Comparison of ENCODE assay signal across 34 mouse cellular contexts in the genomic region with DNA sequence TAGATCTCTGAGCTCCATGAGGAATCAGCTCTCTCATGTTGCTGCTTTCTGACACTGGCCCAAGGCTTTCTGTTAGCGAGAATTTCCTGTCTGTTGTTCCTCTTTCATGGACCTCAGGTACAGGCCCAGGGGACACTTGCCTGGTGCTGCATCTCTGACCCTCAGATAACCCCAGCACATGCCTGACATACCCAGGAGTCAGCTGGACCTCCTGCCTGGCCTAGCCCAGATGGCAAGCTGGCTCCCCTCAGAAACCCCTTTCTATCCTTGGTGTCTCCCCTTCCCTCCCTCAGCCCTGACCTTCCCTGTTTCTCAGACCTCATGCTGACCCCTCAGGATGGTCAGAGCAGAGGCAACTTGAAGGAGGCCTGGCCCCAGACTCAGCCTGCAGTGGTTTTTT. TPM values are rescaled to one million over a fixed set of nuclear protein-coding genes. Genes with fewer than 3 reads are reported as not detected.
DNase-seq lines count a peak whose midpoint lies in the region; ATAC-seq and TF ChIP-seq lines count a peak whose summit lies in the region.
"Had no signal": no experiment of that assay in that cellular context is flagged by ENCODE, and none has a peak within 500 bp of the region (broad histone marks: within the 10 kb centered on the region; RNA-seq: fewer than 3 reads in every experiment).

No protein-coding gene starts in this region.

- H3K27me3 ChIP-seq in forebrain, embryonic 13.5 days, result no peaks in the 10 kb centered on the region
- no peaks in the 10 kb centered on the region for H3K27me3 ChIP-seq in forebrain, embryonic 15.5 days
- H3K27me3 ChIP-seq in midbrain, embryonic 10.5 days (ENCODE audit: low read depth, poor library complexity, severe bottlenecking), result peaks cover 26% of the 10 kb centered on the region
- no peaks in the 10 kb centered on the region for H3K27me3 ChIP-seq in midbrain, postnatal 0 days (ENCODE audit: insufficient read depth, low read length)
- no peaks in the 10 kb centered on the region for H3K27me3 ChIP-seq in neural tube, embryonic 13.5 days
- no peaks in the 10 kb centered on the region for H3K27me3 ChIP-seq in kidney, embryonic 15.5 days
- H3K27me3 ChIP-seq: limb, embryonic 12.5 days; liver, embryonic 15.5 days had no signal

- peak overlapping the region; percentile 75; the same call in 1 of the 2 replicates for H3K27ac ChIP-seq in forebrain, embryonic 13.5 days
- H3K27ac ChIP-seq in forebrain, embryonic 15.5 days (replicated peaks), result no peak overlapping the region
- peak overlapping the region; percentile 90 for H3K27ac ChIP-seq in midbrain, embryonic 10.5 days (replicated peaks)
- no peak overlapping the region for H3K27ac ChIP-seq in midbrain, postnatal 0 days (ENCODE audit: low read depth, low read length)
- 0 out of 2 replicates have a peak overlapping the region, but pooled peaks have one; percentile 70 for H3K27ac ChIP-seq in neural tube, embryonic 13.5 days (replicated peaks)
- H3K27ac ChIP-seq in kidney, embryonic 15.5 days, result no peak overlapping the region
- H3K27ac ChIP-seq: limb, embryonic 12.5 days; liver, embryonic 15.5 days had no signal

- H3K4me1 ChIP-seq in forebrain, embryonic 13.5 days, result peaks cover 35% of the 10 kb centered on the region
- peaks cover 28% of the 10 kb centered on the region for H3K4me1 ChIP-seq in forebrain, embryonic 15.5 days
- peaks cover 38% of the 10 kb centered on the region for H3K4me1 ChIP-seq in midbrain, embryonic 10.5 days
- no peaks in the 10 kb centered on the region for H3K4me1 ChIP-seq in midbrain, postnatal 0 days (ENCODE audit: insufficient read depth, low read length)
- H3K4me1 ChIP-seq in neural tube, embryonic 13.5 days (replicated peaks), result peaks cover 38% of the 10 kb centered on the region
- peaks cover 7% of the 10 kb centered on the region for H3K4me1 ChIP-seq in kidney, embryonic 15.5 days
- H3K4me1 ChIP-seq: limb, embryonic 12.5 days; liver, embryonic 15.5 days had no signal

- 58% methylated on average over 1 of the region's 1 CpGs for WGBS in forebrain, embryonic 13.5 days
- WGBS in forebrain, embryonic 15.5 days, result 91% methylated on average over 1 of the region's 1 CpGs
- 65% methylated on average over 1 of the region's 1 CpGs for WGBS in midbrain, embryonic 10.5 days
- WGBS in midbrain, postnatal 0 days, result 63% methylated on average over 1 of the region's 1 CpGs
- WGBS in neural tube, embryonic 13.5 days, result 81% methylated on average over 1 of the region's 1 CpGs
- 58% methylated on average over 1 of the region's 1 CpGs for WGBS in kidney, embryonic 15.5 days

- no peaks in the 10 kb centered on the region for H3K36me3 ChIP-seq in forebrain, embryonic 13.5 days (ENCODE audit: poor library complexity, severe bottlenecking)
- no peaks in the 10 kb centered on the region for H3K36me3 ChIP-seq in forebrain, embryonic 15.5 days
- H3K36me3 ChIP-seq in midbrain, embryonic 10.5 days, result no peaks in the 10 kb centered on the region
- no peaks in the 10 kb centered on the region for H3K36me3 ChIP-seq in midbrain, postnatal 0 days (ENCODE audit: insufficient read depth, low read length)
- H3K36me3 ChIP-seq in neural tube, embryonic 13.5 days, result no peaks in the 10 kb centered on the region
- no peaks in the 10 kb centered on the region for H3K36me3 ChIP-seq in kidney, embryonic 15.5 days
- H3K36me3 ChIP-seq: limb, embryonic 12.5 days; liver, embryonic 15.5 days had no signal

- DNase-seq in midbrain, embryonic 10.5 days (ENCODE audit: low spot score), result no peak
- no peak for DNase-seq in midbrain, postnatal 0 days (ENCODE audit: low spot score)
- DNase-seq in neural tube, embryonic 10.5 days (ENCODE audit: extremely low spot score, low spot score), result no peak
- DNase-seq: adrenal gland, adult 2 months; adrenal gland, postnatal 36 days; B cell, adult 2 months; cerebellum, adult 18-20 months; gastrocnemius, postnatal 36 days; heart, adult 18-20 months; heart, postnatal 36 days; kidney, adult 9 months; kidney, postnatal 14 days; layer of hippocampus, adult 9-11 months; lung, embryonic 14.5 days; lung, postnatal 14 days; thymus, adult 2 months; thymus, postnatal 36 days had no signal

- H3K9ac ChIP-seq in forebrain, embryonic 13.5 days, result no peak overlapping the region
- no peak overlapping the region for H3K9ac ChIP-seq in forebrain, embryonic 15.5 days (replicated peaks)
- H3K9ac ChIP-seq in midbrain, postnatal 0 days (replicated peaks; ENCODE audit: low read length, poor library complexity, severe bottlenecking), result no peak overlapping the region
- no peak overlapping the region for H3K9ac ChIP-seq in neural tube, embryonic 13.5 days
- no peak overlapping the region for H3K9ac ChIP-seq in kidney, embryonic 15.5 days
- H3K9ac ChIP-seq: limb, embryonic 12.5 days; liver, embryonic 15.5 days; lung, embryonic 14.5 days had no signal

- no peak for ATAC-seq in forebrain, embryonic 13.5 days
- no peak for ATAC-seq in forebrain, embryonic 15.5 days (replicated peaks)
- ATAC-seq in midbrain, postnatal 0 days (ENCODE audit: low FRiP score), result no peak
- no peak for ATAC-seq in neural tube, embryonic 13.5 days (ENCODE audit: low read depth)
- no peak for ATAC-seq in kidney, embryonic 15.5 days (replicated peaks; ENCODE audit: low FRiP score)
- ATAC-seq: activated CD4-positive, CD25-positive, alpha-beta regulatory T cell, adult 4 months; intestine, postnatal 0 days had no signal

- no peak overlapping the region for H3K4me3 ChIP-seq in forebrain, embryonic 13.5 days
- no peak overlapping the region for H3K4me3 ChIP-seq in forebrain, embryonic 15.5 days
- H3K4me3 ChIP-seq in midbrain, embryonic 10.5 days, result no peak overlapping the region
- H3K4me3 ChIP-seq in midbrain, postnatal 0 days (ENCODE audit: low read depth, low read length), result no peak overlapping the region
- H3K4me3 ChIP-seq in neural tube, embryonic 13.5 days, result no peak overlapping the region
- H3K4me3 ChIP-seq in kidney, embryonic 15.5 days (replicated peaks), result no peak overlapping the region
- H3K4me3 ChIP-seq: erythroblast, embryonic 14.5 days; limb, embryonic 12.5 days; liver, embryonic 15.5 days had no signal

- no peaks in the 10 kb centered on the region for H3K9me3 ChIP-seq in forebrain, embryonic 13.5 days (replicated peaks)
- H3K9me3 ChIP-seq in forebrain, embryonic 15.5 days, result no peaks in the 10 kb centered on the region
- no peaks in the 10 kb centered on the region for H3K9me3 ChIP-seq in midbrain, embryonic 10.5 days (replicated peaks)
- no peaks in the 10 kb centered on the region for H3K9me3 ChIP-seq in midbrain, postnatal 0 days (ENCODE audit: low read length)
- no peaks in the 10 kb centered on the region for H3K9me3 ChIP-seq in neural tube, embryonic 13.5 days
- H3K9me3 ChIP-seq in kidney, embryonic 15.5 days (replicated peaks), result no peaks in the 10 kb centered on the region
- H3K9me3 ChIP-seq: limb, embryonic 12.5 days; liver, embryonic 15.5 days had no signal

- no peak for TF ChIP-seq CTCF in midbrain, postnatal 0 days (IDR thresholded peaks at IDR 0.05)

- H3K4me2 ChIP-seq in forebrain, embryonic 13.5 days, result no peak overlapping the region
- no peak overlapping the region for H3K4me2 ChIP-seq in forebrain, embryonic 15.5 days (replicated peaks)
- no peak overlapping the region for H3K4me2 ChIP-seq in midbrain, postnatal 0 days (ENCODE audit: low read depth, low read length, poor library complexity, severe bottlenecking)
- H3K4me2 ChIP-seq in neural tube, embryonic 13.5 days, result no peak overlapping the region
- no peak overlapping the region for H3K4me2 ChIP-seq in kidney, embryonic 15.5 days
- H3K4me2 ChIP-seq: heart, embryonic 11.5 days; limb, embryonic 12.5 days; liver, embryonic 15.5 days; lung, embryonic 14.5 days had no signal

RNA-seq across cellular contexts. Expression of a gene that starts 3.7 kb away (rescaled TPM):
- not detected in 2 replicates for polyA plus RNA-seq in forebrain, embryonic 13.5 days (2015; fragmentation: Nextera tagmentation; extraction: Ambion mirVana)
- 0.14 TPM in 1 of 2 replicates, not detected in the other for polyA plus RNA-seq in forebrain, embryonic 15.5 days (2015; fragmentation: Nextera tagmentation; extraction: Ambion mirVana)
- polyA plus RNA-seq in midbrain, embryonic 10.5 days (2016; fragmentation: Nextera tagmentation; extraction: Ambion mirVana), result not detected in 2 replicates
- total RNA-seq in midbrain, postnatal 0 days (2014; rRNA removed), result not detected in 2 replicates
- not detected in 2 replicates for polyA plus RNA-seq in midbrain, postnatal 0 days (2015; fragmentation: Nextera tagmentation; extraction: Ambion mirVana)
- not detected in 2 replicates for polyA plus RNA-seq in neural tube, embryonic 13.5 days (2015; fragmentation: Nextera tagmentation; extraction: Ambion mirVana)
- not detected in 2 replicates for polyA plus RNA-seq in kidney, embryonic 15.5 days (2015; fragmentation: Nextera tagmentation; extraction: Ambion mirVana)
- total RNA-seq: adrenal gland, adult 2 months; adrenal gland, postnatal 36 days; common myeloid progenitor, adult 5-6 weeks; gastrocnemius, postnatal 36 days; heart, adult 18-20 months; heart, postnatal 36 days; left cerebral cortex, adult 18-20 months; left cerebral cortex, postnatal 25 days; liver, adult 2 months had no signal
- polyA plus RNA-seq: activated CD4-positive, CD25-positive, alpha-beta regulatory T cell, adult 4 months; adrenal gland, adult 2 months; brain, embryonic 14.5 days; embryonic facial prominence, embryonic 14.5 days; erythroblast, embryonic 14.5 days; heart, embryonic 11.5 days; heart, embryonic 16.5 days; intestine, postnatal 0 days; limb, embryonic 12.5 days; liver, adult 2 months; liver, embryonic 15.5 days; lung, embryonic 14.5 days; thymus, adult 2 months had no signal

Comparison
In these comparisons a context has a peak if more than half of its experiments do, and no peak if none do; other contexts are left out.
1. H3K27ac ChIP-seq: peak in forebrain, embryonic 13.5 days (single experiment), midbrain, embryonic 10.5 days (single experiment) and neural tube, embryonic 13.5 days (single experiment); none in forebrain, embryonic 15.5 days (single experiment), midbrain, postnatal 0 days (single experiment) and kidney, embryonic 15.5 days (single experiment).